Mouse (Mus musculus) hindbrain, embryonic 15.5 days (tissue): Measurements from ENCODE around the gene Ptpn1. TPM values are rescaled to one million over a fixed set of nuclear protein-coding genes. Genes with fewer than 3 reads are reported as not detected.

Source experiments
- ATAC-seq: fragments of 200-750 bp; cut with Nextera tagmentation; 2 replicates; pipeline ENCODE4 v1.8.0; 2017; ENCODE audit warnings: low read depth, moderate number of reproducible peaks, moderate TSS enrichment; ENCODE audit not compliant: low FRiP score
- H3K27ac ChIP-seq: fragments of 300-500 bp; sonication (generic); replicated peaks from 2 replicates; pipeline ENCODE4 v1.5.1; 2015; ENCODE audit warnings: mild to moderate bottlenecking, inconsistent platforms
- H3K27me3 ChIP-seq: fragments of 300-500 bp; sonication (generic); 2 replicates; pipeline ENCODE4 v1.6.1; 2015; ENCODE audit warnings: control low read depth, inconsistent platforms
- H3K36me3 ChIP-seq: fragments of 300-500 bp; sonication (generic); 2 replicates; pipeline ENCODE4 v1.6.1; 2015; ENCODE audit warnings: control low read depth, inconsistent platforms
- H3K4me1 ChIP-seq: fragments of 300-500 bp; sonication (generic); replicated peaks from 2 replicates; pipeline ENCODE4 v1.6.1; 2015; ENCODE audit warnings: control low read depth, inconsistent platforms
- H3K4me2 ChIP-seq: fragments of 300-500 bp; sonication (generic); 2 replicates; pipeline ENCODE4 v1.6.1; 2015; ENCODE audit warnings: moderate library complexity, mild to moderate bottlenecking, inconsistent platforms
- H3K4me3 ChIP-seq: fragments of 300-500 bp; sonication (generic); 2 replicates; pipeline ENCODE4 v1.5.1; 2015; ENCODE audit warnings: mild to moderate bottlenecking, inconsistent platforms
- H3K9ac ChIP-seq: fragments of 300-500 bp; sonication (generic); 2 replicates; pipeline ENCODE4 v1.6.1; 2015; ENCODE audit warnings: inconsistent platforms
- H3K9me3 ChIP-seq: fragments of 300-500 bp; sonication (generic); 2 replicates; pipeline ENCODE4 v1.6.1; 2016; ENCODE audit warnings: control low read depth, inconsistent platforms
- WGBS: fragments of 180-500 bp; shearing (Covaris S2); methylation state at CpG from one replicate; pipeline ENCODE4 v1.1.7; 2015; 5-methylcytosine and 5-hydroxymethylcytosine counted together
- polyA plus RNA-seq: library from polyadenylated mRNA; unstranded; fragments of >200 nt; fragmentation: Nextera tagmentation; extraction: Ambion mirVana; gene quantifications from 2 replicates; pipeline ENCODE4 v1.2.1, GENCODE M21; 2015

Gene Ptpn1
- polyA plus RNA-seq, 1 experiment from 2014 or later: 69.5 TPM

DNA sequence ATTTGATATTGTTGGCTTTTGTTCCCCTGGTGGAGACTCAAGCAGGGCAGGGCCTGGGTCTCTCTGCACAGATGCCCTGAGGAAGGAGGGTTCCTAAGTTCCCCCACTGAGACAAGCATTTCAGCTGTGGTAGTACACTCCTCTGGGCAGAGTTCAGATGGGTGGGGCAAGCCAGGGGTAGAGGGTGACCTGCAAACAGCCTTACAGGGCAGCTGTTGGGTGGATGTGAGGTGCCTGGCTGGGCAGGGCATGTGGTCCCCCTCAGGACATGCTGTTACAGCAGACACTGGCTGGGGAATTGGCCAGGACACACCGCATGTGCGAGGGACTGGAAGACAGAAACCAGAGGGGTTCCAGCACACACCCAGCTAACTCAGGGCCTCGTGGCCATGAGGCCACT is 73.1 kb downstream of the Ptpn1 start:
- WGBS: 84% methylated on average over 3 of the region's 3 CpGs
- Histone ChIP-seq H3K4me1 (peaks cover 1% of the 10 kb centered on the region; the same call in 1 of the 2 replicates), H3K27ac (no peak overlapping the region), H3K27me3 (no peaks in the 10 kb centered on the region), H3K4me3 (no peak overlapping the region), H3K4me2 (no peak overlapping the region), H3K9ac (no peak overlapping the region), H3K36me3 (no peaks in the 10 kb centered on the region), H3K9me3 (peaks cover 5% of the 10 kb centered on the region; the same call in 1 of the 2 replicates)
- ATAC-seq: no peak

DNA sequence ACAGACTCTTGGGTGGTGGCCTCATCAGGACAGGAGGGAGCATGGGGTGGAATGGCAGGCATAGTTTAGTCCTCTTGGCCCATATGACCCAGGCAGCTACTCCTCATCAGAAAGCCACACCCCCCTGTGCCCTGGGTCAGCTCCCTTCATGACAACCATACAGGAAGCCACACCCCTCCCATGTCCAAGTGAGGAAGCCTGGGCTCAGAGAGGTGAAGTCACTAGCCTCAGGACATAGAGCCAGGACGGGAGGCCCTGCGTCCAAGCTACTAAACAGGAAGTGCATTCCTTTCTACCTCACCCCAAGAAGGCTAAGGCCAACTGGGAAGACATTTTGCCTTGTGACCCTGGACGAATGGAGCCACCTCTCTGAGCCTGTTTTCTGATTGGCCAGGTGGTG is 73.8 kb downstream of the Ptpn1 start:
- Histone ChIP-seq H3K4me2 (no peak overlapping the region), H3K36me3 (no peaks in the 10 kb centered on the region)
- WGBS: 68% methylated on average over 3 of the region's 3 CpGs

DNA sequence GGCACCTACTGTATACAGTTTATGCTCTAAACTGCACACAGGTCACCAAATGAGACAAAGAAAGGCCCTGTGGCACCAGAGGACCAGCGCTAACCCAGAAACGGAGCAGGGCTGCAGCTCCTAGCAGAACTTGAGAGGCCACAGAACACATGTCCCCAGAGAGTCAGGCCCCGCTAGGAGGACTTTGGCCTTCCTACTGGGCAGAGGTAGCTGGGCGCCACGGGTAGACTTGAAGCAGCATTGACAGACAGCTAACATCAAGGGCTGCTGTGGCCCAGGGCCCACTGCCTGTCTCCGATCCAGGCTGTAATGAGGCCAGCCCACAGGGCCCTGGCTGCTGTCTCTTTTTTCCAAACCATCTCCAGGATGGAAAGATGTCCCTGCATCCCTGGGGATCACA is 74.6 kb downstream of the Ptpn1 start:
- no peak for ATAC-seq
- Histone ChIP-seq H3K27ac (no peak overlapping the region), H3K9ac (no peak overlapping the region), H3K9me3 (no peaks in the 10 kb centered on the region), H3K27me3 (no peaks in the 10 kb centered on the region), H3K4me2 (no peak overlapping the region), H3K4me1 (peaks cover 4% of the 10 kb centered on the region; the same call in 1 of the 2 replicates), H3K36me3 (no peaks in the 10 kb centered on the region), H3K4me3 (no peak overlapping the region)
- WGBS: 88% methylated on average over 6 of the region's 6 CpGs

More for the DNA sequence above, 73.8 kb downstream of the Ptpn1 start:
- H3K9me3 ChIP-seq: peaks cover 1% of the 10 kb centered on the region; the same call in 1 of the 2 replicates
- no peak overlapping the region for H3K9ac ChIP-seq
- peaks cover 4% of the 10 kb centered on the region; the same call in 1 of the 2 replicates for H3K4me1 ChIP-seq
- no peak overlapping the region for H3K4me3 ChIP-seq
- no peak for ATAC-seq
- H3K27me3 ChIP-seq: no peaks in the 10 kb centered on the region
- no peak overlapping the region for H3K27ac ChIP-seq

DNA sequence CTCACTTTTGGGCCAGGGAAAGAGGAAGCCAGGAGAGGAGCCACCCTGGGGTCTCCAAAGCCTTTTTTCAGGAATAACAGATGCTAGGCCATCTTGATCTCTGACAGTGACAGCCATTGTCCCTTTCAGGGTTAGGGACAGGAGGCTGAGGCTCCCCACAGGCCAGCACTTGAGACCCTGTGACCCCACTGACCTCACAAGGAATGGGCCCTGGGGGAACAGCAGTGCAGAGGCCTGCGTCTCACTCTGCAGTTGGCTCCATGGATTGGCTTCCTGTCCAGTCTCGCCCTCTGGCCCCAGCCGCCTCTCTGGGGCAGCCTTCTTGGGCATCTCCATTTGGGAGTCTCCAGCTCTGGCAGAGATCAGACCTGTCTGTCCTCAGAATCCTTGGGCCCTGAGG is 76.3 kb downstream of the Ptpn1 start:
- Histone ChIP-seq H3K4me3 (no peak overlapping the region), H3K27ac (no peak overlapping the region), H3K4me2 (no peak overlapping the region), H3K9me3 (no peaks in the 10 kb centered on the region), H3K4me1 (peaks cover 4% of the 10 kb centered on the region; the same call in 1 of the 2 replicates), H3K9ac (no peak overlapping the region), H3K36me3 (no peaks in the 10 kb centered on the region), H3K27me3 (no peaks in the 10 kb centered on the region)
- 45% methylated on average over 3 of the region's 3 CpGs for WGBS
- no peak for ATAC-seq

DNA sequence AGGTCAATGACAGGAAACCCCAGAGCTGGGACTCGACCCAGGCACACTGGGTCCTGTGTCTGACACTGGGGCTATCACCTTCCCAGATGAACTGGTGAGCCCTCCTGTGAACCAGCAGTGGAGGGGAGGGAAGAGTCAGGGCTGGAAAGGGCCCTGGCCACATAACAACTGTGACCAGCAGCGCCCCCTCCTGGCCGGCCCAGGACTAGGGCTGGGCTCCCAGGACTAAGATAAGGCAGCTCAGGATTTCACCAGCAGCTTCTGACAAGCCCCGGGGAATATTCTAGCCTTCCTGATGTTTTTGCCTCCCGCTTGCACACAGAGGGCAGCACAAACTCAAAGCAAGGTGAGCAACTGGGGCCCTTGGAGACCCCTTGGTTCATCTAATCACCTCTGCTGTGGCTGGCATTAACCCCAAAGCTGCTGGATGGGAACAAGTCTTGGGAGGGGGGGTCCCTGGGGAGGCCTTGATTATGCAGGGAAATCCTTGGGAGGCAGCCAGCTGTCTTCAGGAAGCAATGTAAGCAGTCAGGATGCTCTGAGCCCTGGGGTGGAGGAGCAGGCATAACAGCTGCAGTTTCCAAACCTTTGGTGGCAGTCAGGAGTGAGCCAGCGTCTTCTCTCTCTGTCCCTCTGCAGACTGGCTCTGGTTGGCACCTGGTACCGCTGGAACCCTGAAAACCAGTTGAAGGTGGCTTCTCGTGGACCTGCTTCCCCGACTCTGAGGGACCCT is 78.2 kb downstream of the Ptpn1 start, which contains the start of gene Ripor3:
TSS of gene Ripor3 (minus strand) at position 683 of the 733 bp plus-strand sequence.
- H3K9ac ChIP-seq: no peak within 1 kb of the TSS
- no peak within 1 kb of the TSS; the same call in 1 of the 2 replicates for H3K27ac ChIP-seq
- ATAC-seq: no peak
- no peaks in the 10 kb centered on the region for H3K36me3 ChIP-seq
- no peak within 1 kb of the TSS for H3K4me3 ChIP-seq
- H3K4me2 ChIP-seq: no peak within 1 kb of the TSS
- WGBS: 35% methylated on average over 9 of the region's 9 CpGs
- no peaks in the 10 kb centered on the region for H3K9me3 ChIP-seq
- H3K27me3 ChIP-seq: no peaks in the 10 kb centered on the region
- peaks cover 4% of the 10 kb centered on the region; the same call in 1 of the 2 replicates for H3K4me1 ChIP-seq

DNA sequence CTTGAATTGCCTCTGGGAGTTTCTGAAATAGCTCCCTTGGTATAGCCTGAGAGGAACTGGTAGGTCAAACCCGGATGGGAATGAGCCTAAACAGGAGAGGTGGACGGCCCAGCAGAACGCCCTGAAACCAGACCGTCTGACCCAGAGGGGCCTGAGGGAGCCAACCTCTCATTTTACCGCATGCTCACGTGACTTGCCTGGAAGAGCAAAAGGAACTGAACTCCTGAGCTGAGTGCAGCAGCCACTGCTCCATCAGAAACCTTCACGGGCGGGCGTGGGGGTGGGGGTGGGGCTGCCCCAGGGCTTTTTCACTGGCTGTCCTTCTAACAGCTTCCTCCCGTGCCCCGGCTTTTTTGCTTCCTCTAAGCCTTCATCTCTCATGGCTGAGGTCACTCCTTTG is 79.0 kb downstream of the Ptpn1 start:
- H3K27ac ChIP-seq: no peak overlapping the region
- no peak overlapping the region for H3K4me2 ChIP-seq
- ATAC-seq: no peak
- H3K4me1 ChIP-seq: peaks cover 4% of the 10 kb centered on the region; the same call in 1 of the 2 replicates
- no peak overlapping the region for H3K4me3 ChIP-seq
- no peaks in the 10 kb centered on the region for H3K9me3 ChIP-seq
- no peak overlapping the region for H3K9ac ChIP-seq
- WGBS: 53% methylated on average over 11 of the region's 11 CpGs
- no peaks in the 10 kb centered on the region for H3K36me3 ChIP-seq
- H3K27me3 ChIP-seq: no peaks in the 10 kb centered on the region

DNA sequence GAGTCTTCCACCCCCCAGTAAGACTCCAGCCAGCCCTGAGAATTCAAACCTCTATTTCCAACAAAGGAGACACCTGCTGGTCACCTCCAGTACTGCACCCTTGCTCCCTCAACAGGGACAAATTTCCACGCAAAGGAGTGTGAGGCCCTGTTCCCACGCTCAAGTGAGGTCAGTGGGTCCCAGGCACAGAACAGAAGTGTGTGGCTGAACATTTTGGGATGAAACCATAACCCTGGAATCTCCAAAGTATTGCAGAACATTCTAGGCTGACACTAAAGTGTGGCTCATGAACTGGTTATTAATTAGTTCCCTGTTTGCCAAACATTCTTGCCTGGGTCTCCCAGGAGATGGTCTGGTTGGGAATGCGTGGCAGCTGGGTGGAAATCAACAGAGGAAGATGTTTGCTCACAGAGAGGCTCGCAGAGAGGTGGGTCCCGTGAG is 85.1 kb downstream of the Ptpn1 start:
- Histone ChIP-seq H3K27ac (no peak overlapping the region), H3K27me3 (no peaks in the 10 kb centered on the region), H3K4me1 (peaks cover 9% of the 10 kb centered on the region), H3K4me2 (no peak overlapping the region), H3K4me3 (no peak overlapping the region), H3K9ac (no peak overlapping the region), H3K36me3 (no peaks in the 10 kb centered on the region), H3K9me3 (no peaks in the 10 kb centered on the region)
- 11% methylated on average over 5 of the region's 5 CpGs for WGBS
- 0 out of 2 replicates have a peak, but pooled peaks have one; percentile 38 for ATAC-seq

DNA sequence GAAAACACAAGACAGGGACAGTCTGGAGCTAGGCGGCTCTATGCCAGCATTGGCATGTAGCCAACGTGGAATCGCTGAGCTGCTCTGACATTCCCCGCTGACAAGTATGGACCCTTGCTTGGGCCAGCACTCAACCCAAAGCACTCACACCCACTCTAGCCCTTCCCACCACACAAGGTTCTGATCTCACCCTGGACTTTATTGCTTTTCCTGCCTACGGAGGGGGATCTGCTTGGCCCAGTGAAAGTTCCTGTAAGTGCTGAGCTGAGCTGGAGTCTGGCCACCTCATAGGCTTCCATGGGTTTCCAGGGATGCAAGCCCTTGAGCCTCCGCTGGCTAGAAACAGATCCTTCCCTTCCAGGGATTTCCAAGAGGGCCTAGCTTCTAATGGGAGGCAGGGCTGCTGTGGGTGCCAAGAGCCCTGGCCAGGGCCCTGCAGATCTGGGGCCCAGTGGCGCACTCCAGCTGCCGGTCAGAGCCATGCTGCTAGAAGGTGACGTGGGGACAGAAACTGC is 87.4 kb downstream of the Ptpn1 start:
- Histone ChIP-seq H3K4me3 (no peak overlapping the region), H3K27ac (no peak overlapping the region; the same call in 1 of the 2 replicates), H3K9me3 (no peaks in the 10 kb centered on the region), H3K27me3 (no peaks in the 10 kb centered on the region), H3K4me2 (no peak overlapping the region), H3K9ac (no peak overlapping the region), H3K36me3 (no peaks in the 10 kb centered on the region), H3K4me1 (peaks cover 9% of the 10 kb centered on the region)
- 58% methylated on average over 9 of the region's 9 CpGs for WGBS
- ATAC-seq: peak; percentile 73; the same call in 1 of the 2 replicates

DNA sequence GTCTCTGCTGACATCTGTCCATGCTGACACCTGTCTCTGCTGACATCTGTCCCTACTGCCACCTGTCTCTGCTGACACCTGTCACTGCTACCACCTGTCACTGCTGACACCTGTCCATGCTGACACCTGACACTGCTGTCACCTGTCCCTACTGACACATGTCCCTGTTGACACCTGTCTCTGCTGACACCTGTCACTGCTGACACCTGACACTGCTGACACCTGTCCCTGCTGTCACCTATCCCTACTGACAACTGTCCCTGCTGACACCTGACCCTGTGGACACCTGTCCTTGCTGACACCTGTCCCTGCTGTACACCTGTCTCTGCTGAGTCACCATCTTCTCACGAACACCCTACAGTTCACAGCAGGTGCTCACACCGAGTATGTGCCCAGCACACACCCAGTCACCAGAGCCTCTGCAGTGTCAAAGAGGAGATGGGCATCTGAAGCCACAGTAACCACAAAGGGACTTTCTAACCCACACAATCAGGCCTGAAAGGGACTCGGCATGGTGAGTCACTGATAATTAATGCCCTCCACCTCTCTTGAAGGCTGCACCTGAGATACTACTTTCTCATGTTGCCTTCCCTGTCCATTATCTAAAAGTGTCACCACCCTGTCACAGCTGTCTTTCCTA is 92.0 kb downstream of the Ptpn1 start:
- Histone ChIP-seq H3K9ac (no peak overlapping the region), H3K4me3 (no peak overlapping the region), H3K36me3 (no peaks in the 10 kb centered on the region), H3K9me3 (no peaks in the 10 kb centered on the region), H3K27me3 (no peaks in the 10 kb centered on the region), H3K27ac (no peak overlapping the region), H3K4me2 (no peak overlapping the region), H3K4me1 (peaks cover 6% of the 10 kb centered on the region)
- ATAC-seq: no peak
- WGBS: 74% methylated on average over 3 of the region's 3 CpGs

DNA sequence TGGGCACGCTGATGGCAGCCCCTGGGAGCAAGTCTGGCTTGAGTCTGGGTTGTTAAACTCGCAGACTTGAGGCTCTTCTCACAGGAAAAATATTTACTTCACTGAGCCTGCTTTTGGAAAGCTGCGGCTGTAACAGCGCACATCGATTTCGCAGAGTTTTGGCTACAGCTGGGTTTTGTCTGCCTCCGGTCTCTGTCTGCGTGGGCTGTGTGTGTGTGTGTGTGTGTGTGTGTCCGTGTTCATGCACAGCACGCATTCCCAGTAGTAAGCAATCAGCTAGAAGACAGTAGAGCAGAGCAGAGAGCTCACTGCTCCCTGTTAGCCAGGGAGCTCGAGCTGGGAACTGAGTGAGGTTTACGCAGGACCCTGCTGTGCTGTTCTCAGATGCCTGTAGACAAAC is 93.3 kb downstream of the Ptpn1 start:
- Histone ChIP-seq H3K4me3 (no peak overlapping the region), H3K36me3 (no peaks in the 10 kb centered on the region), H3K9ac (no peak overlapping the region), H3K27me3 (no peaks in the 10 kb centered on the region), H3K27ac (no peak overlapping the region), H3K4me2 (no peak overlapping the region), H3K4me1 (no peaks in the 10 kb centered on the region), H3K9me3 (no peaks in the 10 kb centered on the region)
- WGBS: 43% methylated on average over 12 of the region's 12 CpGs
- ATAC-seq: no peak

DNA sequence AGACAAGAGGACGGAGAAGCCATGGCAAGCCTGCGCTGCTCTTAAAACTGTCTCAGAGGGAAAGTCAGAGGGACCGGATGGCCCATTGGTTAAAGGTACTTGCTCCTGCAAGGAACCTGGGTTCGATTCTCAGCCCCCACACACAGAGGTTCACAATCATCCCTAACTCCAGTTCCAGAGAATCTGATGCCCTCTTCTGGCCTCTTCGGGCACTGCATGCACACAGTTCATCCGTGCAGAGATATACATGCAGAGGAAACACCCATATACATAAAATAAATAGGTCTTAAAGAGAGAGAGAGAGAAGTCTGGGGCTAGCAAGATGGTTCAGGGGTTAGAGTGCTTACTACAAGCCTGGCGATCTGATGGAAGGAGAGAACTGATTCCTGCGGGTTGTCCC is 94.0 kb downstream of the Ptpn1 start:
- Histone ChIP-seq H3K9me3 (no peaks in the 10 kb centered on the region), H3K4me3 (no peak overlapping the region), H3K9ac (no peak overlapping the region), H3K36me3 (no peaks in the 10 kb centered on the region), H3K4me2 (no peak overlapping the region), H3K27me3 (no peaks in the 10 kb centered on the region), H3K4me1 (no peaks in the 10 kb centered on the region), H3K27ac (no peak overlapping the region)
- ATAC-seq: no peak
- 93% methylated on average over 8 of the region's 8 CpGs for WGBS

DNA sequence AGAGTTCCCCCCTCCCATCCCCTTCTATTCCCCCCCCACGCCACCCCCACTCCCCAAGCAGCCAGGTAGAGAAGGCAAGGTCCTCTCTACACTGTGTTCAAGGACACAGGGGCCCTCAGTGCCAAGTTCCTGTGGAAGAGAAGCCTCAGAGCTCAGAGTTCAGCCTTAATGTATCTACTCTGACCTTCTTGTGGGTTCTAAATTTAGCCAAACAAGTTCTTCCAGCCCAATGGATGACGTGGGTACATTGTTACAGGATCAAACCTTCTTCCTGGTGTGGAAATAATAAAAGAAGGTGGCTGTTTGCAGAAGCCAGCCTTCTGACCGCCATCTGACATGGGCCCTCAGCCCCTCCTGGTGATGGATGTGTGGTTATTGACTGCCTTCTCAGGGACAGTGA is 94.6 kb downstream of the Ptpn1 start:
- Histone ChIP-seq H3K36me3 (no peaks in the 10 kb centered on the region), H3K4me1 (no peaks in the 10 kb centered on the region), H3K27me3 (no peaks in the 10 kb centered on the region), H3K9ac (no peak overlapping the region), H3K27ac (no peak overlapping the region), H3K9me3 (no peaks in the 10 kb centered on the region), H3K4me3 (no peak overlapping the region), H3K4me2 (no peak overlapping the region)
- ATAC-seq: no peak
- 47% methylated on average over 3 of the region's 3 CpGs for WGBS
